Mouse (Mus musculus) hindbrain, embryonic 15.5 days (tissue): ENCODE measurements around the gene Prss38. TPM values are rescaled to one million over a fixed set of nuclear protein-coding genes. Genes with fewer than 3 reads are reported as not detected.

Experiments used
- ATAC-seq: fragments of 200-750 bp; cut with Nextera tagmentation; 2 replicates; pipeline ENCODE4 v1.8.0; 2017; ENCODE audit warnings: low read depth, moderate number of reproducible peaks, moderate TSS enrichment; ENCODE audit not compliant: low FRiP score
- H3K27ac ChIP-seq: fragments of 300-500 bp; sonication (generic); replicated peaks from 2 replicates; pipeline ENCODE4 v1.5.1; 2015; ENCODE audit warnings: mild to moderate bottlenecking, inconsistent platforms
- H3K27me3 ChIP-seq: fragments of 300-500 bp; sonication (generic); 2 replicates; pipeline ENCODE4 v1.6.1; 2015; ENCODE audit warnings: control low read depth, inconsistent platforms
- H3K36me3 ChIP-seq: fragments of 300-500 bp; sonication (generic); 2 replicates; pipeline ENCODE4 v1.6.1; 2015; ENCODE audit warnings: control low read depth, inconsistent platforms
- H3K4me1 ChIP-seq: fragments of 300-500 bp; sonication (generic); replicated peaks from 2 replicates; pipeline ENCODE4 v1.6.1; 2015; ENCODE audit warnings: control low read depth, inconsistent platforms
- H3K4me2 ChIP-seq: fragments of 300-500 bp; sonication (generic); 2 replicates; pipeline ENCODE4 v1.6.1; 2015; ENCODE audit warnings: moderate library complexity, mild to moderate bottlenecking, inconsistent platforms
- H3K4me3 ChIP-seq: fragments of 300-500 bp; sonication (generic); 2 replicates; pipeline ENCODE4 v1.5.1; 2015; ENCODE audit warnings: mild to moderate bottlenecking, inconsistent platforms
- H3K9ac ChIP-seq: fragments of 300-500 bp; sonication (generic); 2 replicates; pipeline ENCODE4 v1.6.1; 2015; ENCODE audit warnings: inconsistent platforms
- H3K9me3 ChIP-seq: fragments of 300-500 bp; sonication (generic); 2 replicates; pipeline ENCODE4 v1.6.1; 2016; ENCODE audit warnings: control low read depth, inconsistent platforms
- WGBS: fragments of 180-500 bp; shearing (Covaris S2); methylation state at CpG from one replicate; pipeline ENCODE4 v1.1.7; 2015; 5-methylcytosine and 5-hydroxymethylcytosine counted together
- polyA plus RNA-seq: library from polyadenylated mRNA; unstranded; fragments of >200 nt; fragmentation: Nextera tagmentation; extraction: Ambion mirVana; gene quantifications from 2 replicates; pipeline ENCODE4 v1.2.1, GENCODE M21; 2015

The Prss38 gene
- polyA plus RNA-seq, result not detected in 2 replicates

DNA sequence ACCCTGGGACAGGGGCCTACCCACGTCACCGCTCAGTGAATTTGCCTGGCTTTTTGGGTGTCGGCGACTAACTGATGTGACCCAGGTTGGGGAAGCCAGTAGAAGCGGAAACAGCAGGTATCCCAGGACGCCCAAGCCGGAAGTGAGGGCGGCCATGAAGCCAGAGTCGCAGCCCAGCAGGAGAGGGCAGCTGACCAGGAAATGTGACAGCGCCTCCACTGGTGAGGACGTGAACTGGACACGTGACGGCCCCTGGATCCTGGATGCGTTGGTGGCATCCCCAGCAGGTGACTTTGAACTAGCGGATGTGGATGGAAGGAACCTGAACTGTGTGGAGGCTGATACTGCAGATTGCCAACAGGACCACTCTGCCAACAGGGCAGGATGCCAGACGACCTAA, at the start of gene Prss38:
Gene Prss38 (minus strand): TSS at position 183 of the 400 bp plus-strand sequence.
- Histone ChIP-seq H3K4me2 (no peak within 1 kb of the TSS), H3K4me3 (no peak within 1 kb of the TSS), H3K9me3 (no peaks in the 10 kb centered on the region), H3K27me3 (no peaks in the 10 kb centered on the region), H3K27ac (no peak within 1 kb of the TSS), H3K4me1 (no peaks in the 10 kb centered on the region), H3K36me3 (no peaks in the 10 kb centered on the region), H3K9ac (no peak within 1 kb of the TSS)
- 80% methylated on average over 16 of the region's 16 CpGs for WGBS
- ATAC-seq, result no peak

DNA sequence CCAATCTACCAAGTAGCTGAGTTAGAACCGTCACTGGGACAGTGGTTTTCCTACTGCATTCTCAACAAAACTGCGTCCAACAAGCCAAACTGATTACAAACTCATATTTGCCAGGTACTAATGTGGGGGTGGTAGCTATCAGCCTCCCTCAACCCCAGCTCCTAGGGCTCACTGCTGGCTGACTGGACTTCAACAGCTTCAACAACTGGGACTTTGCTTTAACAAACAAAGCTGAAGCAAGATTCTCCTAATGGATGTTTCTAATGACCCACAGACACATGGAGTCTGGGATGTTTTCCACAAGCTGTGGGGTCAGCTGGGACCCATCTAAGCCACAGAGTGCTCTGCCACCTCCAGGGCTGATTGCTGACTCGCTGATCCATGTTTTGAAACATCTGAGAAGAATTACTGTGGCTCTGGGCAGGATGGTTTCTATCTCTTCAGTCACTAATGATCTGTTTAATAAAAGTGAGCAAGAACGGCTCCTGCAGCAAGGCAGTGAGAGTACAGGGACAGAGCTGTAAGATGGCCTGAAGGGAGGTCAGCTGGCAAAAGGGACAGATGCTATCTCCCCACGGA, 47.6 kb upstream of the Prss38 start:
- Histone ChIP-seq H3K4me2 (no peak overlapping the region), H3K36me3 (peaks cover 64% of the 10 kb centered on the region), H3K4me3 (no peak overlapping the region), H3K27me3 (no peaks in the 10 kb centered on the region), H3K27ac (no peak overlapping the region), H3K9me3 (no peaks in the 10 kb centered on the region), H3K9ac (no peak overlapping the region), H3K4me1 (0 out of 2 replicates have a peak, but pooled peaks cover 4% of the 10 kb centered on the region)
- no peak for ATAC-seq
- WGBS, result 76% methylated on average over 5 of the region's 5 CpGs

- no peaks in the 10 kb centered on the region for H3K9me3 ChIP-seq
- no peak overlapping the region for H3K27ac ChIP-seq
- no peak overlapping the region for H3K4me3 ChIP-seq
- 88% methylated on average over 2 of the region's 2 CpGs for WGBS
- peaks cover 58% of the 10 kb centered on the region for H3K36me3 ChIP-seq
- no peak overlapping the region for H3K4me2 ChIP-seq
- 0 out of 2 replicates have a peak, but pooled peaks cover 4% of the 10 kb centered on the region for H3K4me1 ChIP-seq
- no peak overlapping the region for H3K9ac ChIP-seq
- no peak for ATAC-seq
- H3K27me3 ChIP-seq, result no peaks in the 10 kb centered on the region
Observed at GRCm38 (mm10) chr11:59421967-59422366, 46.5 kb upstream of the Prss38 start.

GRCm38 (mm10) chr11:59421436-59421835, 46.0 kb upstream of the Prss38 start:
- Histone ChIP-seq H3K36me3 (peaks cover 52% of the 10 kb centered on the region), H3K4me3 (no peak overlapping the region), H3K27ac (no peak overlapping the region), H3K4me2 (no peak overlapping the region), H3K9me3 (no peaks in the 10 kb centered on the region), H3K9ac (no peak overlapping the region), H3K27me3 (no peaks in the 10 kb centered on the region), H3K4me1 (0 out of 2 replicates have a peak, but pooled peaks cover 4% of the 10 kb centered on the region)
- no peak for ATAC-seq
- WGBS, result 86% methylated on average over 8 of the region's 8 CpGs

- peaks cover 53% of the 10 kb centered on the region for H3K36me3 ChIP-seq
- 93% methylated on average over 5 of the region's 5 CpGs for WGBS
Observed at GRCm38 (mm10) chr11:59418708-59419107, 43.3 kb upstream of the Prss38 start.

DNA sequence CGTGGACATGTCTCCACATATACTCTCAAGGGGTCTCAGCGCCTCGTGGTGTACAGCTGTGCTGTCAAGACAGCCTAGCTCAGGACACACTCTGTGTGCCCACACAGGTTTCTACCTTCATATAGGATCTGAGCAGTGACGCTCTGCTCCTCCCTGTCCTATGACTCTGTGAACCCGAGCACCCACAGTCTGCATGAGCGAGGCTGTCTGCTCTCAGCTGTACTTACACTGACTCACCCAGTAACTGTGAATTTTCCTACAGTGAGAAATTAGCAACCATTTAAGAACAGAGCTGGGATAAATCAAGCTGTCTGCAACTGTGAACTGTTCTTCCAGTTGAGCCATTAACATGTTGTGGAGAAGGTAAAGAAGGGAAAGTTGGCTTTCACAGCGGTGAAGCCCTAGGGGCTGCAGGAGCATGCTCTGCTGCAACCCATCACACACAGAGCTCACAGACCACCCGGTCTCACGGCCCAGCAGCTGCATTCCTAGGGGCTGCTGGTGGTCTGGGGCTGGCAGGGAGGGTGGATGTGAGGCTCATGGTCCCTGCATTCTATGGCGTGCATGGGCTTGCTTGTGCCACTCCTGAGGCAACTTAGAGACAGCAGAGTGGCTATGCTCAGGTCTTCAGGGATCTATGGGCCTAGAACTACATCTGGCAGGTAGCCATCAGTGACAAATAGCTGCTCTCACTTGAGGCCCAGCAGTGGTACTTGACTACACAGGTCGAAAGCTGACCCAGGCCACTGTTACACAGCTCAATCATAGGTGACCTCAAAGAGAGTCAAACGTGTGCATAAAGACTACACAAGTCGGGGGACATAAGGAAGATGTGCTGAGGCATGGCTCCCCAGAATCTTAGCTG, 37.8 kb upstream of the Prss38 start:
- ATAC-seq, result no peak
- Histone ChIP-seq H3K4me1 (peaks cover 8% of the 10 kb centered on the region), H3K4me3 (no peak overlapping the region), H3K27ac (no peak overlapping the region), H3K9me3 (no peaks in the 10 kb centered on the region), H3K9ac (no peak overlapping the region), H3K4me2 (no peak overlapping the region), H3K27me3 (no peaks in the 10 kb centered on the region), H3K36me3 (peaks cover 27% of the 10 kb centered on the region)
- 89% methylated on average over 13 of the region's 13 CpGs for WGBS

More at GRCm38 (mm10) chr11:59418708-59419107, 43.3 kb upstream of the Prss38 start:
- Histone ChIP-seq H3K4me1 (no peaks in the 10 kb centered on the region; the same call in 1 of the 2 replicates), H3K27ac (no peak overlapping the region), H3K27me3 (no peaks in the 10 kb centered on the region), H3K4me3 (no peak overlapping the region), H3K9ac (no peak overlapping the region), H3K4me2 (no peak overlapping the region), H3K9me3 (no peaks in the 10 kb centered on the region)
- ATAC-seq, result no peak

GRCm38 (mm10) chr11:59412058-59412457, 36.6 kb upstream of the Prss38 start:
- Histone ChIP-seq H3K4me3 (no peak overlapping the region), H3K27me3 (no peaks in the 10 kb centered on the region), H3K9ac (no peak overlapping the region), H3K27ac (0 out of 2 replicates have a peak overlapping the region, but pooled peaks have one; percentile 25), H3K4me2 (no peak overlapping the region), H3K9me3 (no peaks in the 10 kb centered on the region), H3K4me1 (peaks cover 8% of the 10 kb centered on the region), H3K36me3 (peaks cover 33% of the 10 kb centered on the region)
- ATAC-seq, result no peak
- WGBS, result 65% methylated on average over 6 of the region's 6 CpGs

DNA sequence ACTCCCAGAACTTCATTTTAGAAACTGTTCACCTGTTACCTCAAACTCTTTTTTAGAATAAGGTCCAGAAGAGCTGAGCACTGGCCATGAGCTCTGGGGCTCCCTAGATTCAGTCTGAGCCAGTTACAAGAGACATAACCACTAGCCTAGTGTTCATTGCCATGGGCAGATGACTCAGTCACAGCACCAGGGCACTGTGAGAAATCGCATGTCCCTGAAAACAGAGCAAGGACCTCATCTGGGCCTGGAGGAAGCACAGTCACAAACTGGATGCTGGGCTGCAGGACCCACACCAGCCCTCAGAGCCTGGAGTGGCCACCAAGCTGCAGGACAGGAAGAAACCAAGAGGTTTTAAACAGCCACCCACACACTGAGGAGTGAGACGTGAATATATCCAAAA, 35.4 kb upstream of the Prss38 start:
- peaks cover 42% of the 10 kb centered on the region for H3K36me3 ChIP-seq
- no peak overlapping the region for H3K4me2 ChIP-seq
- no peak overlapping the region for H3K27ac ChIP-seq
- no peaks in the 10 kb centered on the region for H3K9me3 ChIP-seq
- WGBS, result 90% methylated on average over 2 of the region's 2 CpGs
- no peak overlapping the region for H3K4me3 ChIP-seq
- H3K9ac ChIP-seq, result no peak overlapping the region
- no peak for ATAC-seq
- no peaks in the 10 kb centered on the region for H3K27me3 ChIP-seq
- peaks cover 8% of the 10 kb centered on the region for H3K4me1 ChIP-seq

DNA sequence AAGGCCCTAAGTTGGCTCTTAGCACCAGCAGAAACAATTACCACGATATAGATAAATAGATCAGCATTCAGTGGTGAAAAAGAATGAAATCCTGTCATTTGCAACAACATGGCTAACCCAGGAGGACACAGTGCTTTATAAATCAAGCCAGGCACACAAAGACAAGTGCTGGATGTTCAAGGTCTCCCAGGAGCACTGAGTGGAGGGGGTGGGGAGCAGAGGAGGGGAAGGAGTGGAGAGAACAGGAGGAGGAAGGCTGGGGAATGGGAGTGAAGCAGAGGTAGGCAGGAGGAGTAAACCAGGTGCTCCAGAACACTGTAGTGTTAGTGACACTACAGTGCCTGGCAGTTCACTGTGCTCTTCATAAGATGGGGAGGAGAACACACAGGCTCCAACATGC, 30.3 kb upstream of the Prss38 start:
- Histone ChIP-seq H3K27ac (no peak overlapping the region), H3K4me1 (no peaks in the 10 kb centered on the region), H3K9me3 (no peaks in the 10 kb centered on the region), H3K36me3 (peaks cover 39% of the 10 kb centered on the region), H3K9ac (no peak overlapping the region), H3K27me3 (no peaks in the 10 kb centered on the region), H3K4me2 (no peak overlapping the region), H3K4me3 (no peak overlapping the region)
- 64% methylated on average over 1 of the region's 1 CpGs for WGBS
- ATAC-seq, result no peak

DNA sequence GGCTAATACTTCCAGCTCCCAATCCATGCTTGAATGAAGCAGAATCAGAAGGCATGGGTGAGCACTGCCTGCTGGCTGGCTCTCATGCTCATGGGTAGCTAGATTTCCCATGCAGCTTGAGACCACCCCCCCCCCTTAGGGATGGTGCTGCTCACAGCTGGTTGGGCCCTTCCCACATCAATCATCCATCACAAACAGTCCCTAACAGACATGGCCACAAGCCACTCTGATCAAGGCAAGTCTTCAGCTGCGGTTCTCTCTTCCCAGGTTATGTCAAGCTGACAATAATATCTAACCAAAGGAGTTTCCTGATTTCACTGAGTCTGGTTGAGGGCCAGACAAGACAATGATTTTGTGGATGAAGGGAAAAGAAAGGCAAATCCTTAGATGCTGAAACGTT, 25.4 kb upstream of the Prss38 start:
- 78% methylated on average over 2 of the region's 2 CpGs for whole genome bisulfite sequencing

DNA sequence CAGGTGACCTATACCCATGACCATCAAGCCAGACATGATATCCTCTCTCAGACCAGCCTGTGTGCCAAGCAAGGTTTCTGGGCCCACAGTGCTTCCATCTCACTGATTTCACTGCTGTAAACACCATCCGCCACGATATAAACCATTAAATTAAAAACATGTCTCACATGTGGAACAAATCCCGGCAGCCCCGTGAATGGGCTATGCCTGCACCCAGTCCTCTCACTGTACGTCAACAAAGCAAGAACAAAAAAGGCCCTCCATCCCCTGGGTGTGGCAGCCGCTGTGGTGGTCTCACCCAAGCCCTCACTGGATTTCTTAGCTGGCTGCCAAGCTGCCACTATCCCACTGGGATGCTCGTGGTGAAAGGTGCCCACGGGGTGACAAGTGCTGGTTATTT, 24.4 kb upstream of the Prss38 start:
- Histone ChIP-seq H3K27me3 (no peaks in the 10 kb centered on the region), H3K4me2 (no peak overlapping the region), H3K36me3 (peaks cover 11% of the 10 kb centered on the region; the same call in 1 of the 2 replicates), H3K27ac (no peak overlapping the region), H3K4me1 (no peaks in the 10 kb centered on the region), H3K9me3 (no peaks in the 10 kb centered on the region), H3K4me3 (no peak overlapping the region), H3K9ac (no peak overlapping the region)
- 78% methylated on average over 8 of the region's 8 CpGs for WGBS
- no peak for ATAC-seq

More for the DNA sequence above, 25.4 kb upstream of the Prss38 start:
- Histone ChIP-seq H3K27ac (no peak overlapping the region), H3K4me2 (no peak overlapping the region), H3K27me3 (no peaks in the 10 kb centered on the region), H3K36me3 (peaks cover 17% of the 10 kb centered on the region), H3K4me3 (no peak overlapping the region), H3K4me1 (no peaks in the 10 kb centered on the region), H3K9ac (no peak overlapping the region), H3K9me3 (no peaks in the 10 kb centered on the region)
- ATAC-seq, result no peak
